Mouse (Mus musculus) CH12.LX (cell line): Measurements from ENCODE around the gene Fes. TPM values are rescaled to one million over a fixed set of nuclear protein-coding genes. Genes with fewer than 3 reads are reported as not detected.

ENCODE experiments used
- DNase-seq: peaks from one replicate; pipeline ENCODE4 v3.0.0-alpha.2; 2013; ENCODE audit errors: extremely low read depth
- H3K27ac ChIP-seq: 2 replicates; pipeline ENCODE4 v1.5.1; 2012; ENCODE audit warnings: low read depth, mild to moderate bottlenecking, control low read depth, moderate library complexity; ENCODE audit not compliant: insufficient read depth
- H3K27me3 ChIP-seq: replicated peaks from 2 replicates; pipeline ENCODE3; 2012; ENCODE audit warnings: inconsistent platforms
- H3K36me3 ChIP-seq, 2 experiments: replicated peaks in 1 of 2; 2 replicates each; pipeline versions ENCODE3 to v1.6.1; 2012; ENCODE audit warnings: inconsistent platforms in 1 of 2, low read length in 1 of 2, mild to moderate bottlenecking in 1 of 2, mixed read lengths in 1 of 2, moderate library complexity in 1 of 2; ENCODE audit not compliant: control insufficient read depth in 1 of 2, insufficient read depth in 1 of 2
- H3K4me1 ChIP-seq, 2 experiments: 2 replicates each; pipeline ENCODE4 v1.6.1; 2012; ENCODE audit warnings: inconsistent platforms in 1 of 2, moderate library complexity in 1 of 2; ENCODE audit not compliant: insufficient read depth in 2 of 2, control insufficient read depth in 1 of 2
- H3K4me2 ChIP-seq: 2 replicates; pipeline ENCODE4 v1.6.1; 2012; ENCODE audit warnings: low read depth, mild to moderate bottlenecking, control low read depth; ENCODE audit not compliant: poor library complexity, insufficient read depth, severe bottlenecking
- H3K4me3 ChIP-seq, 3 experiments: fragments of 150-350 bp in 1 of 3; sonication (generic) in 1 of 3; replicated peaks in 1 of 3; 2 replicates each; pipeline versions ENCODE3 to v1.5.1; 2011 to 2012; ENCODE audit warnings: low read depth in 2 of 3, low read length in 2 of 3, mild to moderate bottlenecking in 2 of 3, moderate library complexity in 2 of 3, control low read depth in 1 of 3, improper control_type of control experiment in 1 of 3, inconsistent platforms in 1 of 3, mixed read lengths in 1 of 3; ENCODE audit not compliant: poor library complexity in 1 of 3
- H3K79me2 ChIP-seq: replicated peaks from 2 replicates; pipeline ENCODE4 v1.6.1; 2012; ENCODE audit warnings: mild to moderate bottlenecking, moderate library complexity; ENCODE audit not compliant: control insufficient read depth, poor library complexity, insufficient read depth, severe bottlenecking; ENCODE audit errors: extremely low read depth
- H3K9ac ChIP-seq: 2 replicates; pipeline ENCODE4 v1.6.1; 2012; ENCODE audit warnings: low read depth, mild to moderate bottlenecking, control low read depth, moderate library complexity; ENCODE audit not compliant: insufficient read depth
- H3K9me3 ChIP-seq: replicated peaks from 2 replicates; pipeline ENCODE3; 2012; ENCODE audit warnings: low read length, inconsistent platforms, mixed read lengths
- BHLHE40 ChIP-seq: IDR thresholded peaks from 2 replicates; pipeline ENCODE4 v1.6.1; 2011; ENCODE audit warnings: mild to moderate bottlenecking, low read depth, low read length, improper control_type of control experiment
- CHD1 ChIP-seq: IDR thresholded peaks from 2 replicates; pipeline ENCODE4 v1.6.1; 2012; ENCODE audit warnings: low read depth, low read length, improper control_type of control experiment, inconsistent platforms
- CHD2 ChIP-seq: IDR thresholded peaks from 2 replicates; pipeline ENCODE4 v1.6.1; 2011; ENCODE audit warnings: low read length, improper control_type of control experiment
- CTCF ChIP-seq, 2 experiments: IDR thresholded peaks in 1 of 2; conservative IDR thresholded peaks in 1 of 2; 2 replicates each; pipeline ENCODE4 v1.5.1; 2011 to 2012; ENCODE audit warnings: low read depth in 2 of 2, low read length in 2 of 2, improper control_type of control experiment in 1 of 2, inconsistent platforms in 1 of 2, mild to moderate bottlenecking in 1 of 2, moderate library complexity in 1 of 2
- E2F4 ChIP-seq: IDR thresholded peaks from 2 replicates; pipeline ENCODE4 v1.6.1; 2011; ENCODE audit warnings: low read depth, low read length, improper control_type of control experiment; ENCODE audit not compliant: insufficient replicate concordance
- ELF1 ChIP-seq: IDR thresholded peaks from 2 replicates; pipeline ENCODE4 v1.6.1; 2014; ENCODE audit warnings: low read depth, mild to moderate bottlenecking, inconsistent platforms, low read length, improper control_type of control experiment
- EP300 ChIP-seq: IDR thresholded peaks from 2 replicates; pipeline ENCODE4 v1.6.1; 2011; ENCODE audit warnings: low read length, improper control_type of control experiment
- GABPA ChIP-seq: IDR thresholded peaks from 2 replicates; pipeline ENCODE4 v1.6.1; 2012; ENCODE audit warnings: low read depth, low read length, improper control_type of control experiment, inconsistent platforms; ENCODE audit not compliant: insufficient replicate concordance
- JUN ChIP-seq: IDR thresholded peaks from 2 replicates; pipeline ENCODE4 v1.6.1; 2011; ENCODE audit warnings: low read depth, mild to moderate bottlenecking, low read length, improper control_type of control experiment, moderate library complexity; ENCODE audit not compliant: insufficient read depth
- JUND ChIP-seq: conservative IDR thresholded peaks from 2 replicates; pipeline ENCODE4 v1.6.1; 2011; ENCODE audit warnings: low read depth, low read length, improper control_type of control experiment
- KAT2A ChIP-seq: IDR thresholded peaks from 2 replicates; pipeline ENCODE4 v1.6.1; 2012; ENCODE audit warnings: low read length, improper control_type of control experiment, inconsistent platforms; ENCODE audit not compliant: insufficient replicate concordance
- MAX ChIP-seq: IDR thresholded peaks from 2 replicates; pipeline ENCODE4 v1.6.1; 2011; ENCODE audit warnings: low read length, improper control_type of control experiment
- MAZ ChIP-seq: IDR thresholded peaks from 2 replicates; pipeline ENCODE4 v1.6.1; 2012; ENCODE audit warnings: low read depth, mild to moderate bottlenecking, inconsistent platforms, low read length, improper control_type of control experiment, moderate library complexity
- MEF2A ChIP-seq: IDR thresholded peaks from 2 replicates; pipeline ENCODE4 v1.6.1; 2014; ENCODE audit warnings: low read depth, mild to moderate bottlenecking, inconsistent platforms, low read length, improper control_type of control experiment, borderline replicate concordance
- MXI1 ChIP-seq: IDR thresholded peaks from 2 replicates; pipeline ENCODE4 v1.6.1; 2011; ENCODE audit warnings: mild to moderate bottlenecking, low read depth, low read length, improper control_type of control experiment
- NELFE ChIP-seq: IDR thresholded peaks from 2 replicates; pipeline ENCODE4 v1.6.1; 2011; ENCODE audit warnings: low read depth, low read length, improper control_type of control experiment
- PAX5 ChIP-seq: IDR thresholded peaks from 2 replicates; pipeline ENCODE4 v1.6.1; 2012; ENCODE audit warnings: low read length, inconsistent platforms, mixed read lengths
- POLR2A ChIP-seq: IDR thresholded peaks from 2 replicates; pipeline ENCODE4 v1.6.1; 2011; ENCODE audit warnings: low read depth, mild to moderate bottlenecking, improper control_type of control experiment, low read length
- POLR2AphosphoS2 ChIP-seq: IDR thresholded peaks from 2 replicates; pipeline ENCODE4 v1.6.1; 2011; ENCODE audit warnings: low read depth, low read length, improper control_type of control experiment
- RAD21 ChIP-seq: IDR thresholded peaks from 2 replicates; pipeline ENCODE4 v1.6.1; 2011; ENCODE audit warnings: low read depth, mild to moderate bottlenecking, low read length, improper control_type of control experiment, moderate library complexity
- RCOR1 ChIP-seq: conservative IDR thresholded peaks from 2 replicates; pipeline ENCODE4 v1.6.1; 2012; ENCODE audit warnings: low read depth, mild to moderate bottlenecking, inconsistent platforms, low read length, improper control_type of control experiment
- SIN3A ChIP-seq: IDR thresholded peaks from 2 replicates; pipeline ENCODE4 v1.6.1; 2012; ENCODE audit warnings: low read length, improper control_type of control experiment, inconsistent platforms
- SMC3 ChIP-seq: IDR thresholded peaks from 2 replicates; pipeline ENCODE4 v1.6.1; 2011; ENCODE audit warnings: low read depth, low read length, improper control_type of control experiment
- UBTF ChIP-seq: IDR thresholded peaks from 2 replicates; pipeline ENCODE4 v1.6.1; 2012; ENCODE audit warnings: low read depth, mild to moderate bottlenecking, inconsistent platforms, low read length, improper control_type of control experiment, moderate library complexity
- USF1 ChIP-seq: IDR thresholded peaks from 2 replicates; pipeline ENCODE4 v1.6.1; 2014; ENCODE audit warnings: low read depth, mild to moderate bottlenecking, inconsistent platforms, low read length, improper control_type of control experiment
- USF2 ChIP-seq: conservative IDR thresholded peaks from 2 replicates; pipeline ENCODE4 v1.6.1; 2011; ENCODE audit warnings: low read depth, low read length, improper control_type of control experiment
- ZKSCAN1 ChIP-seq: IDR thresholded peaks from 2 replicates; pipeline ENCODE4 v1.6.1; 2012; ENCODE audit warnings: low read depth, inconsistent platforms, low read length, improper control_type of control experiment, borderline replicate concordance
- ZMIZ1 ChIP-seq: IDR thresholded peaks from 2 replicates; pipeline ENCODE4 v1.6.1; 2012; ENCODE audit warnings: low read depth, mild to moderate bottlenecking, inconsistent platforms, low read length, improper control_type of control experiment
- ZNF384 ChIP-seq: IDR thresholded peaks from 2 replicates; pipeline ENCODE4 v1.6.1; 2012; ENCODE audit warnings: low read depth, low read length, improper control_type of control experiment, inconsistent platforms
- dilution Hi-C: fragments of 300-500 bp; cut with MboI; formaldehyde crosslinking; loops from 2 replicates; pipeline ENCODE4 v1.14.3; 2020; ENCODE audit warnings: low sequenced_read_pairs; ENCODE audit not compliant: extremely low pct_unique_long_range_greater_than_20kb, extremely low pct_ligation_motif_present
- in situ Hi-C: fragments of 300-500 bp; cut with MboI; formaldehyde crosslinking; loops from 3 replicates; pipeline ENCODE4 v1.14.3; 2019; ENCODE audit warnings: low sequenced_read_pairs, low pct_ligation_motif_present, low pct_unique_long_range_greater_than_20kb, mixed read lengths
- polyA plus RNA-seq: library from polyadenylated mRNA; unstranded; fragments of >175 nt; gene quantifications from 2 replicates; pipeline ENCODE4 v1.2.1, GENCODE M21; 2012; ENCODE audit warnings: low read depth; ENCODE audit not compliant: insufficient read length
- total RNA-seq, 2 experiments: library from RNA; depleted of rRNA; stranded (reverse); fragments of 300-350 nt in 1 of 2; fragments of >200 nt in 1 of 2; gene quantifications; 2 replicates each; pipeline ENCODE4 v1.2.3; 2012 to 2014

Fes gene
- total and polyA plus RNA-seq, 3 experiments = 4.3 to 11.7 (median 9.8) TPM

- Histone ChIP-seq H3K27ac (no peak overlapping the region), H3K4me2 (no peak overlapping the region)
- in situ Hi-C loops = no loop called here
- no peak for TF ChIP-seq MAX
- TF ChIP-seq PAX5 = no peak
- TF ChIP-seq USF1 = no peak
- TF ChIP-seq CHD1 = no peak
- TF ChIP-seq MAZ = no peak
- no peak for TF ChIP-seq ZMIZ1
- TF ChIP-seq SIN3A = no peak
- no peak for TF ChIP-seq POLR2AphosphoS2
- no peak for TF ChIP-seq ELF1
- TF ChIP-seq E2F4 = no peak
- no peak for TF ChIP-seq MEF2A
- no peak for TF ChIP-seq USF2
- TF ChIP-seq JUND = no peak
- TF ChIP-seq UBTF = no peak
- TF ChIP-seq RCOR1 = no peak
- TF ChIP-seq POLR2A = no peak
- no peak for TF ChIP-seq KAT2A
- no peak for TF ChIP-seq GABPA
- TF ChIP-seq ZKSCAN1 = no peak
- TF ChIP-seq ZNF384 = no peak
- TF ChIP-seq, all 38 proteins: peak for 0
- Histone ChIP-seq H3K27me3 (no peaks in the 10 kb centered on the region), H3K9ac (no peak overlapping the region), H3K79me2 (no peaks in the 10 kb centered on the region), H3K36me3 (peaks cover 46 to 69% of the 10 kb centered on the region in 2 experiments), H3K4me1 (peaks cover 0 to 8% of the 10 kb centered on the region in 2 experiments; a peak in 1 of 4 replicates), H3K4me3 (no peak overlapping the region), H3K9me3 (peaks cover under 1% of the 10 kb centered on the region)
- dilution Hi-C loops = no loop called here
- no peak for DNase-seq
These were observed 36.9 kb downstream of the Fes start for GRCm38 (mm10) chr7:80350808-80351207.

GRCm38 (mm10) chr7:80347670-80348586 lies 39.8 kb downstream of the Fes start:
- no peaks in the 10 kb centered on the region for H3K27me3 ChIP-seq
- no peak for TF ChIP-seq CTCF (conservative IDR thresholded peaks at IDR 0.05 in 1 of 2, IDR thresholded peaks at IDR 0.05 in 1 of 2; ENCODE audit: low read depth in 2 of 2, low read length in 2 of 2)
- TF ChIP-seq ZNF384 = no peak
- TF ChIP-seq ELF1 = no peak
- TF ChIP-seq RCOR1 = no peak
- TF ChIP-seq JUN = no peak
- TF ChIP-seq EP300 = no peak
- TF ChIP-seq MXI1 = no peak
- TF ChIP-seq MEF2A = no peak
- no peak for TF ChIP-seq CHD2
- no peak for TF ChIP-seq ZMIZ1
- no peak for TF ChIP-seq CHD1
- TF ChIP-seq SMC3 = no peak
- TF ChIP-seq BHLHE40 = no peak
- no peak for TF ChIP-seq RAD21
- no peak for TF ChIP-seq E2F4
- TF ChIP-seq KAT2A = no peak
- TF ChIP-seq MAX = no peak
- no peak for TF ChIP-seq NELFE
- TF ChIP-seq, all 38 proteins: peak for 0
- in situ Hi-C loops = no loop called here
- dilution Hi-C loops = no loop called here
- no peak overlapping the region for H3K27ac ChIP-seq
- H3K9me3 ChIP-seq = peaks cover 6% of the 10 kb centered on the region
- no peak overlapping the region for H3K4me2 ChIP-seq
- H3K4me1 ChIP-seq = peaks cover 5 to 16% of the 10 kb centered on the region in 2 experiments
- H3K79me2 ChIP-seq = no peaks in the 10 kb centered on the region
- no peak for DNase-seq
- no peak overlapping the region for H3K4me3 ChIP-seq
- peaks cover 30 to 50% of the 10 kb centered on the region in 2 experiments for H3K36me3 ChIP-seq
- no peak overlapping the region for H3K9ac ChIP-seq
